Mouse (Mus musculus) cerebellum, postnatal 25 days (tissue): ENCODE measurements around the gene Foxp3.

Experiments used
- DNase-seq, 2 experiments: peaks; one replicate each; pipeline ENCODE4 v3.0.0; 2021; ENCODE audit warnings: mixed read lengths in 2 of 2

Gene Foxp3

DNA sequence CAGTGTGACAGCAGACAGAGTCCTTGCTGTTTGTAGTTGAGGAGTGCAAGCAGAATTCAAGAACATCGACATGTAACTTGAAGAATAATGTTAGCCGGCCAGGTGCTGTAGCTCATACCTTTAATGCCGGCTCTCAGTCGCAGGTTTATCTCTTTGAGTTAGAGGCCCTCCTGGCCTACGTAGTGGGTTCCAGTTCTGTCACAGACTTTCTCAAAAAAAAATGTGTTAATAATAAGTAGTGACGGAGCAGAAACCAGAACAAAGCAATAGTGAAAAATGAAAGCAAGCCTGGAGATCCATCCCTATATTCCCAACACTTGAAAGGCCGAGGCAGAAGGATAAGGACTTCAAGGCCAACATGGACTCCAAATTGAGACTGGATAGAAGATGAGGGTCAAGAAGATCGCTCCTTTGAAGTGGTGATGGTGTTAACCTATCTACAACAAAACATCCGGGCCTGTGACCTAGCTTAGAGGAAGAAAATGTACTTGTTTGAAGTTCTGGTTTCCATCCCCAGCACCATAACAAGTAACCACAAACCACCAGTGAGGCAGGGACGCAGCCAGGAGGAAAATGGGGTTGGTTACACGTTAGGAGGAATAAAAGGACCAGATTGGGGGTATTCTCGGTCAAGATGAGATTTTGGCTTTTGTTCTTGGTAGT, 44.6 kb downstream of the Foxp3 start:
- no peak for DNase-seq

GRCm38 (mm10) chrX:7632560-7632959, 59.1 kb downstream of the Foxp3 start:
- DNase-seq: no peak

- no peak for DNase-seq
These were observed 61.7 kb downstream of the Foxp3 start for GRCm38 (mm10) chrX:7635101-7635500.

DNA sequence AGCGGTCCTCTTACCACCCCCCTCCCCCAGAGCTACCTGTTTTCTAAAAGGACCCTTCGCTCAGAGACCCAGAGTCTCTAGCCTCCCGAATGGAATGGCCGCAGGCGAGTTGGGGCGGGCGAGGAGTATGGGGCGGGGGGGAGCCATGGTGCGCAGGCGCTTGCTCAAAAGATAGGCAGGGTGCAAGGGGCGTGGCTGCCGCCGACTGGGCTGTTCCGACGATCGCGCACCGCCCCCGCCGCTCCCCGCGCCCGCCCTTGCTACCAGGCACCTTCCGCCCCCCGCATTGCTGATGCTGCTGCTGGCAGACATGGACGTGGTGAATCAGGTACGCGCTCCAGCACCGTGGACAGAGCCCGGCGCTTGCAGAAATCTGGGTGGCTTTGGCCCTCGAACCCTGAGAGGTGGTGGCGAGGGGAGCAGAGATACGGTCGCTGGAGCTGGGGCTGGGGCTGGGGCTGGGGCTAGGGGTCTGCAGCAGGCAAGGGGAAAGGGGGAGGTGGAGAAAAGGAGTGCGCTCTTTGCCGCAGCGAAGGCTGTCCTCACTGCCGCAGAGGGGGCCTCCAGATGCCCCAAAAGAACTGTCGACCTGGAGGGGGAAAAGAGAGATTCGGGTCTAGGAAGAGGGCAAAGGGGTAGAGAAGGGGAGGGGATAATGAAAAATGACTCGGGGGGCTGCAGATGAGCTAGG, 65.1 kb downstream of the Foxp3 start, which contains the start of gene Syp:
Syp (plus strand) TSS at position 71 of the 691 bp plus-strand sequence.
- peak; percentile 96 to 97 for DNase-seq

DNA sequence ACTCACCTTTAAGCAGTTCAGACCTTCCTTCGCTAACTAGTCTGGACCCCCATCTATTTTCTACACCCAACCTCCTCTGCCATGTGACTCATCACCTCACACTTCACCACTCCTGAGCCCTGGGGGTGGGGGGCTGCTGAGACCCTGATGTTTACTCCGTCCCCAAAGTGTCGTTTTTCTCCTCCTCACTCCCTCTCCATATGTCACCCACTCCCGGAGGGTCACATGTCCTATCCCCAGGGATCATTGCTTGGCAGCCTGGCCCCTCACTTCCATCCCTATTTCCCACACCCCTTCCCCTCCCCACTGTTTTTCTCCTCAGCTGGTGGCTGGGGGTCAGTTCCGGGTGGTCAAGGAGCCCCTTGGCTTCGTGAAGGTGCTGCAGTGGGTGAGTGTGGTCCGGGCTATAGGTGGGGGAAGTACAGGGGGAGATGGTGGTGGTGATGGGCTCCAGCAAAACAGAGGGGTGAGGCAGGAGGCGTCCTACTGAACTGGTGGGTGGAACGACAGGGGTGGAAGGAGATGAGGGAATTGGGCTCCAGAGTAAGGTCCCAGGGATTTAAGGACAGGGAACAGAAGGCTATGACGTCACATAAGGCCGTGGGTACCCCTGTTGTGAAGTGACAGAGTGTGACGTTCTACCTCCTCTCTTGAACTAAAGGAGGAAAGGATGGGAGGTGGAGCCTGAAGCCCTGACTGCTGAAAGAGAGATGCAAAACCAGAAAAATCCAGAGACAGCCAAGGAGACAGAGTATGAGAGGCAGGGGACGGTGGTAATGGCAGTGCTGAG, 66.3 kb downstream of the Foxp3 start:
- peak; percentile 34 to 36 for DNase-seq

GRCm38 (mm10) chrX:7640785-7641184, 67.3 kb downstream of the Foxp3 start:
- DNase-seq: peak in 1 of 2 experiments; percentile 37
